19 mouse cellular contexts compared by ENCODE assay signal in the genomic region with DNA sequence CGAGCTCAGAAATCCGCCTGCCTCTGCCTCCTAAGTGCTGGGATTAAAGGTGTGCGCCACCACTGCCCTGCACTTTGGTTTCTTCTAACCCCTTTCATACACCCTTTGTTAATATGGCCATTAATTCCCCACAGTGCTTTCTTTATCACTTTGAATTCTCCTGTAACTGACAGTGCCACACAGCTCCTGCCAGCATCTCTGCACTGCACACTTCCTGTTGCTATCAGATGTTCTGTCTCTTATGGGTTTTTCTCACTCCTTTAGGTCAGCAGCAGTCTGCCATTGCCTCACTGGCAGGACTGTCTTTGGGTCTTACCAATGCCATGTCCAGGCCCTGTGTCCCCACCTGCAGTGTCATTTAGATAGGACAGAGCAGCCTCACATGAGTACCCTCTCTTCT. TPM values are rescaled to one million over a fixed set of nuclear protein-coding genes. Genes with fewer than 3 reads are reported as not detected.
"Had no signal": no experiment of that assay in that cellular context is flagged by ENCODE, and none has a peak within 500 bp of the region (broad histone marks: within the 10 kb centered on the region; RNA-seq: fewer than 3 reads in every experiment).

No protein-coding gene starts in this region.

- H3K9ac ChIP-seq: lung, embryonic 14.5 days; midbrain, embryonic 12.5 days; neural tube, embryonic 13.5 days; neural tube, embryonic 15.5 days had no signal

- H3K4me3 ChIP-seq: midbrain, embryonic 10.5 days; midbrain, embryonic 12.5 days; myocyte; neural tube, embryonic 13.5 days; neural tube, embryonic 15.5 days had no signal

- DNase-seq: lung, adult 18-20 months; lung, embryonic 14.5 days; lung, postnatal 10 days; lung, postnatal 4 days; midbrain, embryonic 14.5 days; retina, postnatal 1 day; right cerebral cortex, adult 18-20 months; right cerebral cortex, postnatal 25 days; right cerebral cortex, postnatal 4 days; spleen, adult 18-20 months; thymus, adult 18-20 months; thymus, postnatal 14 days; thymus, postnatal 36 days had no signal

- H3K4me1 ChIP-seq: midbrain, embryonic 10.5 days had no signal

- H3K4me2 ChIP-seq: lung, embryonic 14.5 days; midbrain, embryonic 12.5 days; neural tube, embryonic 13.5 days; neural tube, embryonic 15.5 days had no signal

- H3K27me3 ChIP-seq: midbrain, embryonic 12.5 days; neural tube, embryonic 13.5 days; neural tube, embryonic 15.5 days had no signal

- H3K27ac ChIP-seq: midbrain, embryonic 10.5 days; midbrain, embryonic 12.5 days; neural tube, embryonic 13.5 days; neural tube, embryonic 15.5 days had no signal

- H3K9me3 ChIP-seq: midbrain, embryonic 10.5 days; midbrain, embryonic 12.5 days; neural tube, embryonic 13.5 days; neural tube, embryonic 15.5 days had no signal

- ATAC-seq: midbrain, embryonic 16.5 days had no signal

RNA-seq across cellular contexts. Expression of a gene that starts 41.6 kb away (rescaled TPM):
- polyA plus RNA-seq: lung, embryonic 14.5 days; midbrain, embryonic 10.5 days; midbrain, embryonic 12.5 days; midbrain, embryonic 16.5 days; neural tube, embryonic 13.5 days had no signal
